Mouse (Mus musculus) neural tube, embryonic 15.5 days (tissue): ENCODE results near the gene Acad10. TPM values are rescaled to one million over a fixed set of nuclear protein-coding genes. Genes with fewer than 3 reads are reported as not detected.
A peak's percentile ranks its signal among the peaks of the same experiment; 100 is the strongest.
"Not testable (repeated sequence)": the region's sequence is repeated elsewhere in the genome, so short reads cannot be mapped to it uniquely, and the experiment has no call there.

Experiments used
- ATAC-seq: fragments of 200-750 bp; cut with Nextera tagmentation; 2 replicates; pipeline ENCODE4 v1.8.0; 2017; ENCODE audit warnings: mild to moderate bottlenecking, moderate TSS enrichment, moderate library complexity; ENCODE audit not compliant: low FRiP score
- H3K27ac ChIP-seq: fragments of 300-500 bp; sonication (generic); replicated peaks from 2 replicates; pipeline ENCODE4 v1.5.1; 2015; ENCODE audit warnings: mild to moderate bottlenecking, inconsistent platforms
- H3K27me3 ChIP-seq: fragments of 300-500 bp; sonication (generic); replicated peaks from 2 replicates; pipeline ENCODE4 v1.6.1; 2015; ENCODE audit warnings: inconsistent platforms
- H3K36me3 ChIP-seq: fragments of 300-500 bp; sonication (generic); 2 replicates; pipeline ENCODE4 v1.6.1; 2015; ENCODE audit warnings: inconsistent platforms
- H3K4me1 ChIP-seq: fragments of 300-500 bp; sonication (generic); 2 replicates; pipeline ENCODE4 v1.6.1; 2015; ENCODE audit warnings: inconsistent platforms
- H3K4me2 ChIP-seq: fragments of 300-500 bp; sonication (generic); 2 replicates; pipeline ENCODE4 v1.6.1; 2015; ENCODE audit warnings: inconsistent platforms, mild to moderate bottlenecking, moderate library complexity
- H3K4me3 ChIP-seq: fragments of 300-500 bp; sonication (generic); replicated peaks from 2 replicates; pipeline ENCODE4 v1.5.1; 2015; ENCODE audit warnings: mild to moderate bottlenecking, inconsistent platforms
- H3K9ac ChIP-seq: fragments of 300-500 bp; sonication (generic); replicated peaks from 2 replicates; pipeline ENCODE4 v1.6.1; 2015; ENCODE audit warnings: mild to moderate bottlenecking, inconsistent platforms
- H3K9me3 ChIP-seq: fragments of 300-500 bp; sonication (generic); replicated peaks from 2 replicates; pipeline ENCODE4 v1.6.1; 2016; ENCODE audit warnings: inconsistent platforms
- WGBS: fragments of 180-500 bp; shearing (Covaris S2); methylation state at CpG from one replicate; pipeline ENCODE4 v1.1.7; 2015; ENCODE audit warnings: mixed read lengths; 5-methylcytosine and 5-hydroxymethylcytosine counted together
- polyA plus RNA-seq: library from polyadenylated mRNA; unstranded; fragments of >200 nt; fragmentation: Nextera tagmentation; extraction: Ambion mirVana; gene quantifications from 2 replicates; pipeline ENCODE4 v1.2.1, GENCODE M21; 2015

Acad10 gene
- polyA plus RNA-seq, 1 experiment from 2014 or later: 0.91 TPM

DNA sequence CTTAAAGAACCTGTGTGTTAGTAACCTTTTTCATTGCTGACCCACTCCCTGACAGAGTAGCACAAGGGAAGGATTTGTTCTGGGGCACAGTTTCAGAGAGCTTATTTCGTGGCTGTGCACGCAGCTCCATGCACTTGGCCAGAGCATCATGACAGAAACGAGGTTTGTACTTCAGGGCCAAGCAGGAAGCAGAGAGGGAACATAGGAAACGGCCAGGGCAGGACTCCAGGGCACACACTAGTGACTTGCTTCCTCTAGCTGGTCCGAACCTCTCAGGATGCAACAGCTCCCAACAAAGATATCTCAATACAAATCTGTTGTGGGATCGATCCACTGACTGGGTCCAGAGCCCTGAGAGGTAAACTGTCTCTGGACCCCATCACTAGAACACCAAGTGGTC is 3.4 kb downstream of the Acad10 start:
- not testable (repeated sequence) for H3K36me3 ChIP-seq, H3K4me3 ChIP-seq, ATAC-seq, H3K9ac ChIP-seq, H3K27me3 ChIP-seq, H3K27ac ChIP-seq, H3K9me3 ChIP-seq, H3K4me2 ChIP-seq
- H3K4me1 ChIP-seq: peaks cover 16% of the 10 kb centered on the region
- WGBS: 84% methylated on average over 6 of the region's 6 CpGs

DNA sequence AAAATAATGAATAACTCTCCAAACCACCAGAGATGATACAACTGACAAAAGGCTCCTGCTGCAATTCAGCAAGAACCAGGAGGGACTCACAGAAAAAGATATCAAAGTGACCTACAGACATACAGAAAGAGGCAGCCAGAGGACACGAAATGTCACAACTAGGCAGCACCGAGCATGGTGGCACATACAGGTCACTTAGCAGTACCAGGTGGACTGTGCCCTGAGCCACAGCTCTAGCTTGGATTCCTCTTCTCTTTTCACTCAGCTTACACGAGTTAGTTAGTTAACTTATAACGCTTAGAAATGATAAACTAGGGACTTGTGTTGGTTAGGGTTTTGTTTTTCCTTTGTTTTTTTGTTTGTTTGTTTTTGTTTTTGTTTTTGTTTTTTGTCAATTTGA is 5.8 kb downstream of the Acad10 start:
- Histone ChIP-seq H3K4me1 (peaks cover 2% of the 10 kb centered on the region), H3K4me2 (no peak overlapping the region), H3K9me3 (no peaks in the 10 kb centered on the region), H3K27ac (no peak overlapping the region), H3K36me3 (no peaks in the 10 kb centered on the region), H3K9ac (no peak overlapping the region), H3K4me3 (no peak overlapping the region), H3K27me3 (no peaks in the 10 kb centered on the region)
- ATAC-seq: no peak
- WGBS: 90% methylated on average over 4 of the region's 4 CpGs

GRCm38 (mm10) chr5:121649134-121649533 is 11.2 kb downstream of the Acad10 start:
- H3K36me3 ChIP-seq: no peaks in the 10 kb centered on the region
- WGBS: 83% methylated on average over 7 of the region's 7 CpGs
- no peaks in the 10 kb centered on the region for H3K27me3 ChIP-seq
- ATAC-seq: no peak
- no peak overlapping the region for H3K27ac ChIP-seq
- H3K9me3 ChIP-seq: no peaks in the 10 kb centered on the region
- no peak overlapping the region for H3K4me3 ChIP-seq
- H3K4me1 ChIP-seq: no peaks in the 10 kb centered on the region
- H3K4me2 ChIP-seq: no peak overlapping the region
- H3K9ac ChIP-seq: no peak overlapping the region

GRCm38 (mm10) chr5:121639601-121640000 is 20.7 kb downstream of the Acad10 start:
- Histone ChIP-seq H3K27ac (no peak overlapping the region), H3K27me3 (no peaks in the 10 kb centered on the region), H3K9ac (no peak overlapping the region), H3K4me2 (no peak overlapping the region), H3K4me1 (no peaks in the 10 kb centered on the region), H3K4me3 (no peak overlapping the region), H3K9me3 (no peaks in the 10 kb centered on the region), H3K36me3 (no peaks in the 10 kb centered on the region)
- no peak for ATAC-seq
- WGBS: 93% methylated on average over 9 of the region's 9 CpGs

- ATAC-seq: no peak
- H3K27me3 ChIP-seq: no peaks in the 10 kb centered on the region
These were observed 23.0 kb downstream of the Acad10 start for GRCm38 (mm10) chr5:121637296-121637695.

GRCm38 (mm10) chr5:121634668-121635067 is 25.6 kb downstream of the Acad10 start:
- no peak for ATAC-seq
- no peak overlapping the region for H3K9ac ChIP-seq
- no peak overlapping the region for H3K4me2 ChIP-seq
- no peaks in the 10 kb centered on the region for H3K9me3 ChIP-seq
- H3K36me3 ChIP-seq: no peaks in the 10 kb centered on the region
- WGBS: 89% methylated on average over 5 of the region's 5 CpGs
- H3K27me3 ChIP-seq: no peaks in the 10 kb centered on the region
- H3K4me3 ChIP-seq: no peak overlapping the region
- no peak overlapping the region for H3K27ac ChIP-seq
- no peaks in the 10 kb centered on the region for H3K4me1 ChIP-seq

More at GRCm38 (mm10) chr5:121637296-121637695, 23.0 kb downstream of the Acad10 start:
- Histone ChIP-seq H3K27ac (no peak overlapping the region), H3K9ac (no peak overlapping the region), H3K4me1 (no peaks in the 10 kb centered on the region), H3K4me3 (no peak overlapping the region), H3K9me3 (no peaks in the 10 kb centered on the region), H3K4me2 (no peak overlapping the region), H3K36me3 (no peaks in the 10 kb centered on the region)
- 88% methylated on average over 6 of the region's 6 CpGs for WGBS

- no peaks in the 10 kb centered on the region for H3K4me1 ChIP-seq
- H3K9me3 ChIP-seq: no peaks in the 10 kb centered on the region
- no peaks in the 10 kb centered on the region for H3K36me3 ChIP-seq
- no peak overlapping the region for H3K4me2 ChIP-seq
- H3K9ac ChIP-seq: no peak overlapping the region
- no peak overlapping the region for H3K27ac ChIP-seq
- no peaks in the 10 kb centered on the region for H3K27me3 ChIP-seq
- no peak overlapping the region for H3K4me3 ChIP-seq
- ATAC-seq: no peak
- 45% methylated on average over 3 of the region's 3 CpGs for WGBS
These were observed 27.5 kb downstream of the Acad10 start for GRCm38 (mm10) chr5:121632804-121633203.

DNA sequence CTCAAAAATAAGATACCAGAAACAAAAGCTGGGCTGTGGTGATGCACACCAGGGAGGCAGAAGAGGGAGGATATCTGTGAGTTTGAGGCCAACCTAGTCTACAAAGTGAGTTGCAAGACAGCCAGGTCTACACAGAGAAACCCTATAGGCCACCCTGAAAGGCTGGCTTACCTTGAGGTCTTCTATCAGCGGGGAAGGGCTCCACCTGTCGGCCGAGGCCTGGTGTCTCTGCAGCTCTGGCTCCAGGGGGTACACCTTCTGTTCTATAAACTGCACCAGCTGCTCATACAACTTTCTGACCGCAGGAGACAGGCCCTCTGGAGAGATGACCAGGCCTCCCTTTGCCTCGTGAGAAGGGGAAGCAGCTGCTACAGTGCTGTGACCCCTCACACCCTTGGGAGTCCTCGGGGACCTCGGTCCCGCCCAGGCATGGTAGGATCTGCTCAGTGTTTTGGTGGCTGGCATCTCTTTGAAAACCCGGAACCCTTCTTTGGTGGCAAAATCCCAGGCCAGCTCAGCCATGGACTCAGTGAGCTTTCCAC is 29.1 kb downstream of the Acad10 start:
- H3K36me3 ChIP-seq, H3K4me3 ChIP-seq, ATAC-seq, H3K4me2 ChIP-seq, H3K27me3 ChIP-seq, H3K4me1 ChIP-seq, H3K9me3 ChIP-seq, H3K9ac ChIP-seq, H3K27ac ChIP-seq: not testable (repeated sequence)
- WGBS: 70% methylated on average over 8 of the region's 9 CpGs

- Histone ChIP-seq H3K4me1 (no peaks in the 10 kb centered on the region), H3K9me3 (no peaks in the 10 kb centered on the region), H3K4me2 (no peak overlapping the region), H3K36me3 (no peaks in the 10 kb centered on the region), H3K27ac (no peak overlapping the region), H3K9ac (no peak overlapping the region), H3K4me3 (no peak overlapping the region), H3K27me3 (no peaks in the 10 kb centered on the region)
- no peak for ATAC-seq
- 0% methylated on average over 1 of the region's 1 CpGs for WGBS
These were observed 32.4 kb downstream of the Acad10 start for GRCm38 (mm10) chr5:121627871-121628270.

DNA sequence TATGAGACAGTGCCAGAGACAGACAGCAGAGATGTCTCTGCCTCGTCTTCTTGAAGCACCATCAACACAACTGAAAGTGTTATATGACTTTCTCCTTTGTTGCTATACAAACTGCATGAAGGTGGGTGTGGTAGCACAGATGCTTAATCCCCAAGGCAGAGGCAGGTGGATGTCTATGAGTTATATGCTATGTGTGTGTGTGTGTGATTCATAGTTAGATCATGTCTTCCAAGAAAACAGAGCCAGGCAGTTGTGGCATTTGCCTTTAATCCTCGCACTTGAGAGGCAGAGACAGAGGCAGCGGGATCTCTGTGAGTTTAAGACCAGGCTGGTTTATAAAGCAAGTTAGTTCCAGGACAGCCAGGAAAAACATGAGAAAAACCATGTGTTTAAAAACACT is 37.1 kb downstream of the Acad10 start:
- no peak overlapping the region for H3K4me2 ChIP-seq
- WGBS: 87% methylated on average over 3 of the region's 3 CpGs

DNA sequence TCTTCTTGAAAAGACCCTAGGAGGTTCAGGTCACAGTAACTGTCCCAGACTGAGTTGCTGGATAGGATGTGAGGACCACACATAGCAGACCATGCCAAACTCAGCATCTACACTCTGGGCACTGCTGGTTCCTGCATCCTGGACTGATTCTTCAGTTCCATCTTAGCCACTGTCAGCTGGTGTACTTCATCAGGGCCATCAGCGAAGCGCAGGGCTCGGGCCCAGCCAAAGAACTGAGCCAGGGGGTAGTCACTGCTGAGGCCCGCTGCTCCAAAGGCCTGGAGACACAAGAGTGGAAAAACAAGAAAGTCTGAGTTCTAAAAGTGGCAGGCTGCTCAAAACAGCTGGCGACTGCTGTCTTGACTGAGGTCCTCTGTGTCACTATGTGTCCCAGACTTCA is 39.2 kb downstream of the Acad10 start:
- no peaks in the 10 kb centered on the region for H3K36me3 ChIP-seq
- H3K27me3 ChIP-seq: no peaks in the 10 kb centered on the region
- H3K4me3 ChIP-seq: no peak overlapping the region
- no peak overlapping the region for H3K9ac ChIP-seq
- WGBS: 96% methylated on average over 5 of the region's 5 CpGs
- no peaks in the 10 kb centered on the region for H3K9me3 ChIP-seq
- H3K4me2 ChIP-seq: no peak overlapping the region
- H3K4me1 ChIP-seq: peaks cover 17% of the 10 kb centered on the region
- no peak for ATAC-seq
- no peak overlapping the region for H3K27ac ChIP-seq

More for the DNA sequence above, 37.1 kb downstream of the Acad10 start:
- Histone ChIP-seq H3K4me3 (no peak overlapping the region), H3K9me3 (no peaks in the 10 kb centered on the region), H3K27ac (no peak overlapping the region), H3K36me3 (no peaks in the 10 kb centered on the region), H3K4me1 (peaks cover 13% of the 10 kb centered on the region), H3K27me3 (no peaks in the 10 kb centered on the region), H3K9ac (no peak overlapping the region)
- ATAC-seq: no peak

DNA sequence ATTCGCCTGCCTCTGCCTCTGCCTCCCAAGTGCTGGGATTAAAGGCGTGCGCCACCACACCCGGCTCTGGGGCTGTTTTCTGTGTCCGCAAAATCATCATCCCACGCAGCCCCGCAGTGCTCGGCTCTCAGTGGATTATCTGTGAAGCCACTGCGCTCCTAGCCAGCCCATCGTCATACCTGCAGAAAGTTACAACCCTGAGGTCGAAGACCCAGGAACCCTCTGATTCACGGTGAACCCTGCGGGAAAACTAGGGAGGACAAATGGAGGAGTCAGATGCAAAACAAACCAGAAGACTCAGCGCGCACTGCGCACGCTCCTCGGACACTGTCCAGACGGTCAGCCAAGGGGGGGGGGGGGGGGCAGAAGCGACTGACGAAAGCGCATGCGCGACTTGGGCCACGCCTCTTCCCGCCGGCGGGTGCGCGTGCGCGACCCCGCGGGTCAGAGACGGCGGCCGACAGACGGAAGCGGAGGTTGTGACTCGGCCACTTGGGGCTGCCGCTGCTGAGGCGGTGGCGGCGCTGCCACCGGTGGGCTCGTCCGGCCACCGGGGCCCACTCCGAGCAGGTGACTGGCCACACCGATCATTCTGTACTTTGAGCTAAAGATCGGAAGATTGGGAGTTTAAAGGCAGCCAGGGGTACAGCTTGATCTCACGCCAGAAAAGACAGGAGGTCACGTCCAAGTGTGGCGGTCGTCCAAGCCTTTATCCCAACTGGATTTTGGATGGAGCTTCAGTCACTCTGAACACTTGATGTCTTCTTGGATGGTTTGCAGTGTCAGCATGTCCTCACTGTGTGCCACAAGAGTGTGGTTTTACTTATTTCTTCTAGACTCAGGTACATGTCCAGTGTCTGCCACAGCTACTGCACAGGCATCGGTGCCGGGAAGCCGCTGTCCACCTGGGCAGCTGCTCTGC is 41.5 kb downstream of the Acad10 start, which contains the start of gene Acad12:
Gene Acad12 (minus strand): TSS at position 347 of the 922 bp plus-strand sequence.
- H3K9ac ChIP-seq: peak within 1 kb of the TSS; percentile 89
- H3K4me2 ChIP-seq: peak within 1 kb of the TSS; percentile 79
- H3K36me3 ChIP-seq: no peaks in the 10 kb centered on the region
- peak within 1 kb of the TSS; percentile 88 for H3K27ac ChIP-seq
- peak within 1 kb of the TSS; percentile 83 for H3K4me3 ChIP-seq
- H3K4me1 ChIP-seq: peaks cover 17% of the 10 kb centered on the region
- under 1% methylated on average over 57 of the region's 58 CpGs for WGBS
- ATAC-seq: peak; percentile 89
- no peaks in the 10 kb centered on the region for H3K27me3 ChIP-seq
- no peaks in the 10 kb centered on the region for H3K9me3 ChIP-seq
